Mouse (Mus musculus) cerebellum, adult 11-12 months (tissue): ENCODE measurements around the gene Slc25a54.

Experiments
- DNase-seq: peaks from one replicate; pipeline ENCODE4 v3.0.0; 2022

The Slc25a54 gene

GRCm38 (mm10) chr3:109125531-109125930 is 45.3 kb downstream of the Slc25a54 start:
- DNase-seq: no peak

GRCm38 (mm10) chr3:109129768-109130167 is 49.5 kb downstream of the Slc25a54 start:
- DNase-seq: no peak

- DNase-seq: no peak
These were observed 52.7 kb downstream of the Slc25a54 start for GRCm38 (mm10) chr3:109132966-109133365.

- DNase-seq: no peak
These were observed 53.8 kb downstream of the Slc25a54 start for GRCm38 (mm10) chr3:109134036-109134435.

GRCm38 (mm10) chr3:109135352-109135751 is 55.1 kb downstream of the Slc25a54 start:
- no peak for DNase-seq

GRCm38 (mm10) chr3:109152561-109152960 is 72.3 kb downstream of the Slc25a54 start:
- DNase-seq: no peak

GRCm38 (mm10) chr3:109153410-109153809 is 73.1 kb downstream of the Slc25a54 start:
- no peak for DNase-seq

- DNase-seq: no peak
These were observed 75.8 kb downstream of the Slc25a54 start for GRCm38 (mm10) chr3:109155926-109156669.

- no peak for DNase-seq
These were observed 77.2 kb downstream of the Slc25a54 start for GRCm38 (mm10) chr3:109157481-109157880.

GRCm38 (mm10) chr3:109164088-109164487 is 83.8 kb downstream of the Slc25a54 start:
- DNase-seq: no peak

GRCm38 (mm10) chr3:109164644-109165043 is 84.4 kb downstream of the Slc25a54 start:
- no peak for DNase-seq

- no peak for DNase-seq
These were observed 85.1 kb downstream of the Slc25a54 start for GRCm38 (mm10) chr3:109165214-109165829.
